Mouse (Mus musculus): Measurements from ENCODE around the gene Amigo2.

DNA sequence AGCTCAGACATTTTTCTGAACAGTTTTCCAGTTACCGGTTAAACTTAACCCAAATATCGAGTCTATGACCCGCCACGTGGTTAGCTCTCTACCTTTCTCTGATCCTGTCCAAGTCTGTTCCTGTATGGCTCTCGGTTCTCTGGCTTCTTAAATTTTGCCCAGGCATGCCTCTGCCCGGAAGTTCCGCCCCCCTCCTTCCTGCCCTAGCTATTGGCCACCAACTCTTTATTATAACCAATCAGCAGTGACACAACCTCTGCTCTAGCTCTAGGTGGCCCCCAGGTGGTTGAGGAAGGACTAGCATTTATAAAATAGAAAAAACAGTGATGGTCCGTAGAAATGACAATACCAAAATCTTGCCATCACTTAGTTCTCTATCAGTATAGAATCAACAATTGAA lies 40.6 kb downstream of the Amigo2 start:
- TF ChIP-seq CTCF (IDR thresholded peaks at IDR 0.05 in 2 of 3, conservative IDR thresholded peaks at IDR 0.05 in 1 of 3; ENCODE audit: control insufficient read depth in 1 of 3, insufficient read depth in 1 of 3, low read depth in 2 of 3, low read length in 3 of 3, poor library complexity in 1 of 3, severe bottlenecking in 1 of 3) = peak; percentile 1 to 43 (median 22); a peak in 3 of 6 replicates
- no peak for TF ChIP-seq NRF1 (IDR thresholded peaks at IDR 0.05; ENCODE audit: insufficient read depth, low read depth, low read length, poor library complexity, severe bottlenecking)
- TF ChIP-seq USF2 (IDR thresholded peaks at IDR 0.05; ENCODE audit: borderline replicate concordance in 1 of 2, insufficient read depth in 1 of 2, low read depth in 1 of 2, low read length in 2 of 2) = no peak
- TF ChIP-seq ZKSCAN1 (IDR thresholded peaks at IDR 0.05; ENCODE audit: low read depth, low read length) = no peak
- no peak for TF ChIP-seq POLR2A (IDR thresholded peaks at IDR 0.05; ENCODE audit: control insufficient read depth in 1 of 2, insufficient read depth in 1 of 2, low read depth in 1 of 2, low read length in 2 of 2, poor library complexity in 1 of 2)
- no peak for TF ChIP-seq ELF1 (IDR thresholded peaks at IDR 0.05; ENCODE audit: low read depth, low read length)

All from MEL (cell line).